Mouse (Mus musculus) testis, adult 2 months (tissue): Measurements from ENCODE around the gene Orm1.

Source experiments
- CTCF ChIP-seq: fragments of 200-500 bp; IDR thresholded peaks from 2 replicates; pipeline ENCODE4 v1.5.1; 2012; ENCODE audit warnings: low read depth, mild to moderate bottlenecking, inconsistent platforms, low read length, moderate library complexity; ENCODE audit not compliant: control insufficient read depth, insufficient read depth, insufficient replicate concordance
- POLR2A ChIP-seq: fragments of 200-500 bp; IDR thresholded peaks from 2 replicates; pipeline ENCODE4 v1.6.1; 2012; ENCODE audit warnings: low read depth, mild to moderate bottlenecking, inconsistent platforms, low read length, moderate library complexity; ENCODE audit not compliant: control insufficient read depth

- TF ChIP-seq CTCF (no peak), POLR2A (no peak)
These were observed 2.3 kb downstream of the Orm1 start for GRCm38 (mm10) chr4:63346659-63347058.
